Mouse (Mus musculus) kidney, adult 10 weeks (tissue): ENCODE data around the gene Olfr218. TPM values are rescaled to one million over a fixed set of nuclear protein-coding genes. Genes with fewer than 3 reads are reported as not detected.

Experiments
- polyA plus RNA-seq: library from polyadenylated mRNA; stranded (reverse); fragments of 350-450 nt; fragmentation: Illumina TruSeq; extraction: RNeasy Lipid Tissue Mini Kit (QIAGEN cat#74804); gene quantifications from one replicate; pipeline ENCODE4 v1.2.3, GENCODE M21; 2014; ENCODE audit warnings: low read depth, low replicate concordance

Gene Olfr218
- not detected for polyA plus RNA-seq

GRCm38 (mm10) chr1:173197508-173197907 lies at the start of gene Olfr218:
Gene Olfr218 (plus strand): TSS chr1:173197808.

GRCm38 (mm10) chr1:173190540-173190939 lies 7.1 kb upstream of the Olfr218 start, which contains the start of gene Olfr1406:
Gene Olfr1406 (minus strand): TSS chr1:173190640.

GRCm38 (mm10) chr1:173212092-173212491 lies 14.5 kb downstream of the Olfr218 start, which contains the start of gene Olfr1404:
Gene Olfr1404 (plus strand): TSS chr1:173212392.

GRCm38 (mm10) chr1:173227081-173227480 lies 29.5 kb downstream of the Olfr218 start, which contains the start of gene Fcer1a:
Gene Fcer1a (minus strand): TSS chr1:173227214.

Other genes starting within 250 kb of the Olfr218 start
- not detected for gene Olfr16, start 247.4 kb upstream of the Olfr218 start, polyA plus RNA-seq
- not detected for gene Olfr1408, start 60.4 kb upstream of the Olfr218 start, polyA plus RNA-seq
- not detected for gene Olfr1406, start 7.2 kb upstream of the Olfr218 start, polyA plus RNA-seq
- not detected for gene Olfr1404, start 14.6 kb downstream of the Olfr218 start, polyA plus RNA-seq
- not detected for gene Fcer1a, start 29.4 kb downstream of the Olfr218 start, polyA plus RNA-seq
- gene Olfr418, start 68.2 kb downstream of the Olfr218 start, polyA plus RNA-seq: not detected
- gene Mptx2, start 80.0 kb downstream of the Olfr218 start, polyA plus RNA-seq: not detected
- gene Ackr1, start 135.9 kb downstream of the Olfr218 start, polyA plus RNA-seq: not detected
- gene Aim2, start 153.1 kb downstream of the Olfr218 start, polyA plus RNA-seq: 0.89 TPM
- gene Cadm3, start 169.9 kb downstream of the Olfr218 start, polyA plus RNA-seq: 0.16 TPM